Mouse (Mus musculus) cerebellum, adult 2 months (tissue): Measurements from ENCODE around the gene Zdhhc12.

ENCODE experiments used
- CTCF ChIP-seq: fragments of 200-500 bp; IDR thresholded peaks from 2 replicates; pipeline ENCODE4 v1.5.1; 2011; ENCODE audit warnings: low read depth, mild to moderate bottlenecking, control low read depth, low read length, moderate library complexity, borderline replicate concordance; ENCODE audit not compliant: insufficient read depth
- POLR2A ChIP-seq: fragments of 200-500 bp; IDR thresholded peaks from 2 replicates; pipeline ENCODE4 v1.6.1; 2011; ENCODE audit warnings: low read length, control low read depth, borderline replicate concordance; ENCODE audit not compliant: insufficient read depth

DNA sequence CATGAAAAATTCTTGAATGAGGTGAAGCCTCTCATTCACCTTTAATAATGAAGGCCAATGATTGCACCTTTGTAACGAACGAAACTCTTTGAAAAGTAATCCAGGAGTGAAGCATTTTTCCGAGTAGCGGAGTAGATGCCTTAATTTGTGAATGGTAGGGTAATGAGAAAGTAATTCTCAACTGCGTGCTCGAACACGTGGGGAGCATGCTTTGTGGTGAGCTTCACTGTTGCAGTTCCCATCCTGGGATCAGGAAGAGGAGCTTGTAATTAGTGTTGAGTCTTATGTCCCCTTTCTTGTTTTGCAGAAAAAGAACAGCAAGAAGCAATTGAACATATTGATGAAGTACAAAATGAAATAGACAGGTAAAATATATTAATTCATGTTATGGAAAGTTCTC, 25.5 kb downstream of the Zdhhc12 start:
- TF ChIP-seq CTCF (no peak), POLR2A (no peak)
